ENCODE assay signal across 22 mouse cellular contexts in the genomic region with DNA sequence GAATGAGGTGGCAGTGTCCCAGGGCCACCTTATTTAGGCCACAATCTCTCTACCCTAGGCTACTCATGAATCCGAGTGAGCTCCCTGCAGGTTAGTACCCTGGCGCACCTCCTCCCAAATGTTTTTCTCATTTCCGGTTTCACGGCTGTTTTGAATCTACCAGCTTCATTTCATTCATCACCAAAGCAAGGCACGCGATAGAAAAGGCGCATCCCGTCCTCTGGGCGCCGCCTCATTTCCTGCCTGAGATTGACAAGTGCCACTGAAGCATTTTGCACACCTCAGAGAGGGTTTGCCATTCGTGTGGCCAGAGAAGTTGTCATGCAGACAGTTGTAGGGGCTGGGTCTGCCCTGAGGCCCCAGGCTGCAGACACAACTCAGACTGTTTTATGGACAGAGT.
A peak's percentile ranks its signal among the peaks of the same experiment; 100 is the strongest.
DNase-seq lines count a peak whose midpoint lies in the region; ATAC-seq lines count a peak whose summit lies in the region.
"Had no signal": no experiment of that assay in that cellular context is flagged by ENCODE, and none has a peak within 500 bp of the region (broad histone marks: within the 10 kb centered on the region; RNA-seq: fewer than 3 reads in every experiment).

No protein-coding gene starts in this region.

- H3K27ac ChIP-seq in liver, embryonic 12.5 days, result no peak overlapping the region
- H3K27ac ChIP-seq: gastrocnemius, adult 2 months; liver, embryonic 15.5 days; neural tube, embryonic 15.5 days; stomach, postnatal 0 days had no signal

- peaks cover 24% of the 10 kb centered on the region for H3K27me3 ChIP-seq in liver, embryonic 12.5 days (replicated peaks)
- H3K27me3 ChIP-seq: neural tube, embryonic 15.5 days had no signal

- no peak overlapping the region for H3K4me3 ChIP-seq in liver, embryonic 12.5 days
- H3K4me3 ChIP-seq: gastrocnemius, adult 2 months; heart, embryonic 10.5 days; liver, embryonic 15.5 days; neural tube, embryonic 15.5 days had no signal

- H3K4me2 ChIP-seq in liver, embryonic 12.5 days, result no peak overlapping the region
- H3K4me2 ChIP-seq: liver, embryonic 15.5 days; midbrain, embryonic 11.5 days; neural tube, embryonic 15.5 days had no signal

- H3K36me3 ChIP-seq in liver, embryonic 12.5 days, result no peaks in the 10 kb centered on the region
- H3K36me3 ChIP-seq: heart, embryonic 10.5 days; liver, embryonic 15.5 days; neural tube, embryonic 15.5 days had no signal

- H3K9ac ChIP-seq in liver, embryonic 12.5 days, result no peak overlapping the region
- H3K9ac ChIP-seq: liver, embryonic 15.5 days; neural tube, embryonic 15.5 days had no signal

- DNase-seq in lung, postnatal 10 days, result peak; percentile 18
- no peak for DNase-seq in lung, postnatal 14 days
- peak; percentile 80 for DNase-seq in T-cell, adult 2 months (ENCODE audit: low spot score)
- peak; percentile 27 for DNase-seq in induced T-regulatory cell, adult 2 months (ENCODE audit: low read depth)
- DNase-seq in thymus, postnatal 36 days, result peak; percentile 50 to 66
- DNase-seq in urinary bladder, adult 18-20 months (ENCODE audit: low spot score in 2 of 2), result no peak
- DNase-seq: B cell, adult 2 months; cerebellum, adult 18-20 months; cerebellum, postnatal 14 days; gastrocnemius, adult 2 months; heart, postnatal 4 days; kidney, adult 9 months; kidney, postnatal 14 days had no signal

- H3K4me1 ChIP-seq in liver, embryonic 12.5 days, result peaks cover 3% of the 10 kb centered on the region; the same call in 1 of the 2 replicates
- H3K4me1 ChIP-seq: liver, embryonic 15.5 days had no signal

- no peak for ATAC-seq in liver, embryonic 12.5 days
- ATAC-seq: forebrain, embryonic 14.5 days; hindbrain, embryonic 16.5 days; intestine, embryonic 16.5 days had no signal

- no peaks in the 10 kb centered on the region for H3K9me3 ChIP-seq in liver, embryonic 12.5 days (replicated peaks)
- H3K9me3 ChIP-seq: heart, embryonic 10.5 days; liver, embryonic 15.5 days; neural tube, embryonic 15.5 days had no signal

- WGBS in liver, embryonic 12.5 days (ENCODE audit: insufficient replicate concordance), result 67% methylated on average over 11 of the region's 11 CpGs

Comparison
In these comparisons a context has a peak if more than half of its experiments do, and no peak if none do; other contexts are left out.
1. DNase-seq: peak in lung, postnatal 10 days (single experiment), T-cell, adult 2 months (single experiment), induced T-regulatory cell, adult 2 months (single experiment) and thymus, postnatal 36 days (2 of 2); none in lung, postnatal 14 days (single experiment) and urinary bladder, adult 18-20 months (0 of 2).